Mouse (Mus musculus): ENCODE data around the gene Sec24a.

Sec24a gene

GRCm38 (mm10) chr11:51688330-51689328 is 74.8 kb downstream of the Sec24a start, which contains the start of gene 0610009B22Rik:
0610009B22Rik (minus strand) TSS chr11:51688874.
- Histone ChIP-seq H3K9me3 (ENCODE audit: low read length) (no peaks in the 10 kb centered on the region), H3K36me3 (ENCODE audit: insufficient read depth, low read length) (peaks cover 26% of the 10 kb centered on the region), H3K4me1 (replicated peaks; ENCODE audit: low read depth, low read length) (peaks cover 25% of the 10 kb centered on the region), H3K27me3 (ENCODE audit: insufficient read depth, low read length) (no peaks in the 10 kb centered on the region), H3K4me3 (replicated peaks; ENCODE audit: low read length) (peak within 1 kb of the TSS; percentile 96)
- TF ChIP-seq POU5F1 (IDR thresholded peaks at IDR 0.05; ENCODE audit: borderline replicate concordance, low read length), result no peak
- TF ChIP-seq CTCF (conservative IDR thresholded peaks at IDR 0.05; ENCODE audit: low read length), result no peak
- TF ChIP-seq NANOG (IDR thresholded peaks at IDR 0.05; ENCODE audit: borderline replicate concordance, low read length), result no peak

DNA sequence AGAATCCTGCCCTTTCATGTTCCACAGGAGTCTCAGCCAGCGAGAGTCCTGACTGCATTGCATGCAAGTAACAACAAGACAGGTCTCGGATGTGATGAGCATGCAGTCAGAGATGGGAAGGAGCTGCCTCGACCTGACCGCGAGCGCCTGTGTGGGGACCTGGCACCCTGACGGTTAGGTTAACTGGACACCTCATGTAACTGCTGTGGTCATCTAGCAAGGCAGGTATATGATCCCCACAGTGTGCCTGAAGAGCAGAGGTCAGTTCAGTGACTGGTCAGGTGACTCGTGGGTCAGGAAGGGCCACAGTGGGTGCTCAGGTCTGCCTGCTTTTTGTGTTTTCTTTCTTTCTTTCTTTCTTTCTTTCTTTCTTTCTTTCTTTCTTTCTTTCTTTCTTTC is 81.5 kb downstream of the Sec24a start:
- Histone ChIP-seq H3K36me3 (ENCODE audit: insufficient read depth, low read length) (peaks cover 22% of the 10 kb centered on the region), H3K4me1 (replicated peaks; ENCODE audit: low read depth, low read length) (peaks cover 36% of the 10 kb centered on the region)

DNA sequence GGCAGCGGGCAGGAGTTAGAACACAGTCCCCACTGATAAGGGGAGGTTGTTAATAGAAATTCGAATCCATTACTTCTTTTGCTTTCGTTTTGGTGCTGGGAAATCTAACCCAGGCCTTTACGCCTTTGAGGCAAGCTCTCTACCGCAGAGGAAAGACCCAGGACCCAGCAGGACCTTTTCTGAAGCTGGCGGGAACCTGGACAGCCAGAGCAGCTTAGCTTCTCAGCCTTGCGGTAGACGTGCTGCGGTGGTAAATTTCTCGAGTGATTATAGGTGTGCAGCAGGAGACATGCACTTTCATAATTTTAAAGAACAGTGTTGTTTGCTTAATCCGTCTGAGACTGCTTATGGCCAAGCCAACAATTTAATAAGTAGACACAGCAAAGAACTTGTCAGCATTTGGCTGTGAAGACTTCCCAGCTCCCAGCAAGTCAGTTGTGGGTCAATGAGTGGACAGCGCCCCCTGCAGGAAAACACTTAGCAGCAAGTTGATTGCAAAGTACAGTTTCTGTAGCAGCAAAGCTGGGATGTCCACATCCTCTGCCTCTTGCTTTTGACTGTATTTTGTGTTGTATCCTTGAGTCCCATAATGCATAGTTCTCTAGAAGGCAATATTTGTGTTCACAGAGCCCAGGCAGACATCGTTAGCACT is 82.0 kb downstream of the Sec24a start:
- TF ChIP-seq POU5F1 (IDR thresholded peaks at IDR 0.05; ENCODE audit: borderline replicate concordance, low read length) (no peak), CTCF (conservative IDR thresholded peaks at IDR 0.05; ENCODE audit: low read length) (peak; percentile 80)
- 0 out of 2 replicates have a peak overlapping the region, but pooled peaks have one; percentile 23 for H3K4me3 ChIP-seq (replicated peaks; ENCODE audit: low read length)
- H3K36me3 ChIP-seq (ENCODE audit: insufficient read depth, low read length), result peaks cover 22% of the 10 kb centered on the region
- H3K9me3 ChIP-seq (ENCODE audit: low read length), result no peaks in the 10 kb centered on the region
- no peaks in the 10 kb centered on the region for H3K27me3 ChIP-seq (ENCODE audit: insufficient read depth, low read length)
- peaks cover 31% of the 10 kb centered on the region for H3K4me1 ChIP-seq (replicated peaks; ENCODE audit: low read depth, low read length)

More for the DNA sequence above, 81.5 kb downstream of the Sec24a start:
- no peaks in the 10 kb centered on the region for H3K9me3 ChIP-seq (ENCODE audit: low read length)
- 0 out of 2 replicates have a peak overlapping the region, but pooled peaks have one; percentile 23 for H3K4me3 ChIP-seq (replicated peaks; ENCODE audit: low read length)
- TF ChIP-seq NANOG (IDR thresholded peaks at IDR 0.05; ENCODE audit: borderline replicate concordance, low read length) (no peak), CTCF (conservative IDR thresholded peaks at IDR 0.05; ENCODE audit: low read length) (no peak), POU5F1 (IDR thresholded peaks at IDR 0.05; ENCODE audit: borderline replicate concordance, low read length) (no peak)
- H3K27me3 ChIP-seq (ENCODE audit: insufficient read depth, low read length), result no peaks in the 10 kb centered on the region

GRCm38 (mm10) chr11:51679466-51679865 is 84.0 kb downstream of the Sec24a start:
- Histone ChIP-seq H3K36me3 (ENCODE audit: insufficient read depth, low read length) (peaks cover 5% of the 10 kb centered on the region), H3K4me1 (replicated peaks; ENCODE audit: low read depth, low read length) (peaks cover 30% of the 10 kb centered on the region), H3K9me3 (ENCODE audit: low read length) (no peaks in the 10 kb centered on the region), H3K27me3 (ENCODE audit: insufficient read depth, low read length) (no peaks in the 10 kb centered on the region), H3K4me3 (replicated peaks; ENCODE audit: low read length) (no peak overlapping the region)
- TF ChIP-seq CTCF (conservative IDR thresholded peaks at IDR 0.05; ENCODE audit: low read length) (no peak), POU5F1 (IDR thresholded peaks at IDR 0.05; ENCODE audit: borderline replicate concordance, low read length) (no peak), NANOG (IDR thresholded peaks at IDR 0.05; ENCODE audit: borderline replicate concordance, low read length) (no peak)

DNA sequence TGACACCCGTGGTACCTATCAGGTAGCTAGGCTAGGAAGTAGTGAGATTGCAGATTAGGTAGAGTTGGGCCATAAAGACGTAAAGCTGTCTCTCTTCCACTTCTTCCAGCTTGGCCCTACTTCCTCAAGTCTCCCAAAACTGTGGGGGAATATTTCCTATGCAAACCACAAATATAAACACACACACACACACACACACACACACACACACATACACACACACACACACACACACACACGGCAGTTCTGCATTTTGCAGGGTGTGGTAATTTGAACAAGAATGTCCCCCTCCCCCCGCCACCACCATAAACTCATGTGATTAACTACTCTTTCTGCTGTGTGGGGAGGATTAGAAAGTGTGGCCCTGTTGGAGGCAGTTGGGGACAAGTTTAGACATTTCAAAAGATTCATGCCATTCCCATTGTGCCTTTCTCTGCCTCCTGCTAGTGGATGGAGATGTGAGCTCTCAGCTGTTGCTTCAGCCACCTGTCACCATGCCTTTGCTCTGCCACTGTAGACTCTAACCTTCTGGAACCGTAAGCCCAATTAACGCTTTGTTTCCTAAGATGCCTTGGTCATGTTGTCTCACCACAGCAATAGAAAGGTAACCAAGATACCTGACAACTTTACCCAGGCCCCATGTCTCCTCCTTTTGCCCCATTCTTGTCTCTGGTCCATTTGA is 85.6 kb downstream of the Sec24a start:
- H3K36me3 ChIP-seq (ENCODE audit: insufficient read depth, low read length), result no peaks in the 10 kb centered on the region
- peaks cover 42% of the 10 kb centered on the region for H3K4me1 ChIP-seq (replicated peaks; ENCODE audit: low read depth, low read length)
- no peaks in the 10 kb centered on the region for H3K9me3 ChIP-seq (ENCODE audit: low read length)
- H3K27me3 ChIP-seq (ENCODE audit: insufficient read depth, low read length), result no peaks in the 10 kb centered on the region
- no peak overlapping the region for H3K4me3 ChIP-seq (replicated peaks; ENCODE audit: low read length)
- TF ChIP-seq NANOG (IDR thresholded peaks at IDR 0.05; ENCODE audit: borderline replicate concordance, low read length), result no peak
- no peak for TF ChIP-seq CTCF (conservative IDR thresholded peaks at IDR 0.05; ENCODE audit: low read length)
- TF ChIP-seq POU5F1 (IDR thresholded peaks at IDR 0.05; ENCODE audit: borderline replicate concordance, low read length), result no peak

DNA sequence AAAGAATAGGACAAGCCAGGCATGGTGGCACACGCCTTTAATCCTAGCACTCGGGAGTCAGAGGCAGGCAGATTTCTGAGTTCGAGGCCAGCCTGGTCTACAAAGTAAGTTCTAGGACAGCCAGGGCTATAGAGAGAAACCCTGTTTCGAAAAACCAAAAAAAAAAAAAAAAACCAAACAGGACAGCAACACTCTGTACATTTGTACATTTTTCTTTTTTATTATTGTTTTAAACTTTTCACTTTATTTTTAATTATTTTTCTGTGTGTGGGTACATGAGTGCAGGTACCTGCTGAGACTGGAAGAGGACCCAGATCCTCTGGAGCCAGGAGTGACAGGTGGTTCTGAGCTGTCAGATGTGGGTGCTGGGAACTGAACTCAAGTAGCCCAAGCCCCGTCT is 88.0 kb downstream of the Sec24a start:
- TF ChIP-seq POU5F1 (IDR thresholded peaks at IDR 0.05; ENCODE audit: borderline replicate concordance, low read length) (no peak), CTCF (conservative IDR thresholded peaks at IDR 0.05; ENCODE audit: low read length) (no peak), NANOG (IDR thresholded peaks at IDR 0.05; ENCODE audit: borderline replicate concordance, low read length) (no peak)
- H3K27me3 ChIP-seq (ENCODE audit: insufficient read depth, low read length), result no peaks in the 10 kb centered on the region
- H3K4me1 ChIP-seq (replicated peaks; ENCODE audit: low read depth, low read length), result peaks cover 27% of the 10 kb centered on the region

GRCm38 (mm10) chr11:51673291-51673690 is 90.1 kb downstream of the Sec24a start:
- Histone ChIP-seq H3K27me3 (ENCODE audit: insufficient read depth, low read length) (no peaks in the 10 kb centered on the region), H3K36me3 (ENCODE audit: insufficient read depth, low read length) (no peaks in the 10 kb centered on the region), H3K4me1 (replicated peaks; ENCODE audit: low read depth, low read length) (peaks cover 19% of the 10 kb centered on the region), H3K9me3 (ENCODE audit: low read length) (peaks cover 21% of the 10 kb centered on the region), H3K4me3 (replicated peaks; ENCODE audit: low read length) (no peak overlapping the region)
- TF ChIP-seq CTCF (conservative IDR thresholded peaks at IDR 0.05; ENCODE audit: low read length) (no peak), POU5F1 (IDR thresholded peaks at IDR 0.05; ENCODE audit: borderline replicate concordance, low read length) (no peak), NANOG (IDR thresholded peaks at IDR 0.05; ENCODE audit: borderline replicate concordance, low read length) (no peak)

More for the DNA sequence above, 88.0 kb downstream of the Sec24a start:
- H3K9me3 ChIP-seq (ENCODE audit: low read length), result peaks cover 16% of the 10 kb centered on the region
- H3K4me3 ChIP-seq (replicated peaks; ENCODE audit: low read length), result no peak overlapping the region
- no peaks in the 10 kb centered on the region for H3K36me3 ChIP-seq (ENCODE audit: insufficient read depth, low read length)

DNA sequence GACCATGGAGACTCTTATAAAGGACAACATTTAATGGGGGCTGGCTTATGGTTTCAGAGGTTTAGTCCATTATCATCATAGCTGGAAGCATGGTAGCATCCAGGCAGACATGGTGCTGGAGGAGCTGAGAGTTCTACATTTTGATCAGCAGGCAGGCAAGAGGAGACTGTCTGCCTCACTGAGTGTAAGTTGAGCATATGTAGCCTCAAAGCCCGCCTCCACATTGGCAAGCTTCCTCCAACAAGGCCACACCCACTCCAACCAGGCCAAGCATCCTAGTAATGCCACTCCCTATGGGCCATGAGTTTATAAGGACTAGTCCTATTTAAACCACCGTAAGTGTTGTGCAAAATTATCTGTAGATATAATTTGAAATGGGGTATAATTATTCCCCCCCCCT is 92.1 kb downstream of the Sec24a start:
- H3K27me3 ChIP-seq (ENCODE audit: insufficient read depth, low read length), result no peaks in the 10 kb centered on the region
- peaks cover 24% of the 10 kb centered on the region for H3K9me3 ChIP-seq (ENCODE audit: low read length)
- no peaks in the 10 kb centered on the region for H3K36me3 ChIP-seq (ENCODE audit: insufficient read depth, low read length)
- no peak for TF ChIP-seq CTCF (conservative IDR thresholded peaks at IDR 0.05; ENCODE audit: low read length)
- no peak for TF ChIP-seq POU5F1 (IDR thresholded peaks at IDR 0.05; ENCODE audit: borderline replicate concordance, low read length)
- peaks cover 13% of the 10 kb centered on the region for H3K4me1 ChIP-seq (replicated peaks; ENCODE audit: low read depth, low read length)
- H3K4me3 ChIP-seq (replicated peaks; ENCODE audit: low read length), result no peak overlapping the region

Data from E14TG2a.4 (cell line).